Mouse (Mus musculus): ENCODE measurements around the gene Sarnp.

- TF ChIP-seq CTCF (IDR thresholded peaks at IDR 0.05; ENCODE audit: insufficient read depth, low read length) (no peak), POLR2A (IDR thresholded peaks at IDR 0.05; ENCODE audit: borderline replicate concordance, extremely low read depth, low read depth, low read length) (no peak)
Observed at GRCm38 (mm10) chr10:128901409-128901808, 84.3 kb downstream of the Sarnp start.

Measured in lung, adult 2 months (tissue).